Mouse (Mus musculus) lung, embryonic 14.5 days (tissue): ENCODE results near the gene Rpl21. TPM values are rescaled to one million over a fixed set of nuclear protein-coding genes. Genes with fewer than 3 reads are reported as not detected.

Experiments used
- ATAC-seq: fragments of 200-750 bp; cut with Nextera tagmentation; 2 replicates; pipeline ENCODE4 v1.8.0; 2017; ENCODE audit warnings: mild to moderate bottlenecking, moderate TSS enrichment, moderate library complexity; ENCODE audit not compliant: insufficient read depth
- DNase-seq: peaks from one replicate; pipeline ENCODE4 v3.0.0-alpha.2; 2015
- H3K27ac ChIP-seq: fragments of 300-500 bp; sonication (generic); 2 replicates; pipeline ENCODE4 v1.5.1; 2014; ENCODE audit warnings: low read depth, mild to moderate bottlenecking, moderate library complexity
- H3K27me3 ChIP-seq: fragments of 300-500 bp; sonication (generic); 2 replicates; pipeline ENCODE4 v1.6.1; 2014; ENCODE audit warnings: low read length, control low read depth; ENCODE audit not compliant: insufficient read depth
- H3K36me3 ChIP-seq: fragments of 300-500 bp; sonication (generic); 2 replicates; pipeline ENCODE4 v1.6.1; 2014; ENCODE audit warnings: control low read depth; ENCODE audit not compliant: insufficient read depth
- H3K4me1 ChIP-seq: fragments of 300-500 bp; sonication (generic); 2 replicates; pipeline ENCODE4 v1.6.1; 2014; ENCODE audit warnings: antibody characterized with exemption, control low read depth; ENCODE audit not compliant: insufficient read depth
- H3K4me2 ChIP-seq: fragments of 300-500 bp; sonication (generic); 2 replicates; pipeline ENCODE4 v1.6.1; 2014; ENCODE audit warnings: mild to moderate bottlenecking
- H3K4me3 ChIP-seq: fragments of 300-500 bp; sonication (generic); 2 replicates; pipeline ENCODE4 v1.5.1; 2014; ENCODE audit warnings: low read depth, low read length
- H3K9ac ChIP-seq: fragments of 300-500 bp; sonication (generic); 2 replicates; pipeline ENCODE4 v1.6.1; 2014
- H3K9me3 ChIP-seq: fragments of 300-500 bp; sonication (generic); 2 replicates; pipeline ENCODE4 v1.6.1; 2016; ENCODE audit warnings: low read depth, low read length, control low read depth
- CTCF ChIP-seq: IDR thresholded peaks from 2 replicates; pipeline ENCODE4 v1.5.1; 2016; ENCODE audit warnings: antibody characterized with exemption, low read depth
- WGBS: fragments of 180-500 bp; shearing (Covaris S2); extraction: QIAGEN DNeasy Blood & Tissue Kit; methylation state at CpG from one replicate; pipeline ENCODE4 v1.1.7; 2014; 5-methylcytosine and 5-hydroxymethylcytosine counted together
- polyA plus RNA-seq: library from polyadenylated mRNA; unstranded; fragments of >200 nt; fragmentation: Nextera tagmentation; extraction: Ambion mirVana; gene quantifications from 2 replicates; pipeline ENCODE4 v1.2.1, GENCODE M21; 2014

Rpl21 gene
- polyA plus RNA-seq, 1 experiment from 2014 or later, result 678 TPM

- Histone ChIP-seq H3K27me3 (no peaks in the 10 kb centered on the region), H3K36me3 (no peaks in the 10 kb centered on the region), H3K9me3 (no peaks in the 10 kb centered on the region), H3K4me2 (peak overlapping the region; percentile 87), H3K4me1 (peaks cover 15% of the 10 kb centered on the region), H3K9ac (peak overlapping the region; percentile 91), H3K4me3 (peak overlapping the region; percentile 91), H3K27ac (peak overlapping the region; percentile 93)
- no peak for TF ChIP-seq CTCF
- DNase-seq (no peak), ATAC-seq (no peak)
- WGBS, result 2% methylated on average over 18 of the region's 18 CpGs
Measured at GRCm38 (mm10) chr5:146793630-146794083, 39.0 kb upstream of the Rpl21 start.

GRCm38 (mm10) chr5:146794084-146794852 is 38.4 kb upstream of the Rpl21 start:
- Histone ChIP-seq H3K36me3 (no peaks in the 10 kb centered on the region), H3K4me1 (peaks cover 15% of the 10 kb centered on the region), H3K4me2 (peak overlapping the region; percentile 87), H3K9ac (peak overlapping the region; percentile 91), H3K9me3 (no peaks in the 10 kb centered on the region), H3K4me3 (peak overlapping the region; percentile 91), H3K27ac (peak overlapping the region; percentile 93), H3K27me3 (no peaks in the 10 kb centered on the region)
- peak; percentile 70 for ATAC-seq
- 1% methylated on average over 83 of the region's 83 CpGs for WGBS
- peak; percentile 64 for DNase-seq
- no peak for TF ChIP-seq CTCF

- H3K4me1 ChIP-seq, result peaks cover 13% of the 10 kb centered on the region
- H3K27me3 ChIP-seq, result no peaks in the 10 kb centered on the region
- H3K4me2 ChIP-seq, result peak within 1 kb of the TSS; percentile 87
- peak within 1 kb of the TSS; percentile 91 for H3K4me3 ChIP-seq
- no peaks in the 10 kb centered on the region for H3K9me3 ChIP-seq
- no peaks in the 10 kb centered on the region for H3K36me3 ChIP-seq
- H3K27ac ChIP-seq, result peak within 1 kb of the TSS; percentile 93
- H3K9ac ChIP-seq, result peak within 1 kb of the TSS; percentile 91
- no peak for TF ChIP-seq CTCF
- WGBS, result 1% methylated on average over 44 of the region's 51 CpGs
- peak; percentile 97 for ATAC-seq
- peak; percentile 98 for DNase-seq
Measured at GRCm38 (mm10) chr5:146794853-146795252, 37.8 kb upstream of the Rpl21 start, which contains the start of gene Usp12. Gene Usp12 (minus strand): TSS chr5:146795006.

DNA sequence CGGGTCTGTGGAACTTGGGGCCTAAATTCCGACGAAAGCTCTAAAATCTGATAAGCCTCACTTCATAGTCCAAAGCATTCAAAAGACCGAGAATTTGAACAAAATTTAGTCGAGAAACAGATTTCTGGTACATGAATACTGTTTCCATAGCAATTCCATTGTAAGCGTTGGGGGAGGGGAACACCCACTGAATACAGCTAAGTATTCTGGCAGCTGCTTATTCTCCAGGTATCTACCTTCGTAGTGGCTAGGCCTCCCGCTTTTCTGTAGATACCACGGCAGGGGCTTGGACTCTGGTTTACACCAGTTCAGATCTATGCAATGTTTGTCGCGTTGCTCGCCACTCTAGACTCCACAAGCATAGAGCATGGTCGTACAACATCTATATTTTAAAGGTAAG is 37.0 kb upstream of the Rpl21 start:
- TF ChIP-seq CTCF, result no peak
- no peaks in the 10 kb centered on the region for H3K9me3 ChIP-seq
- DNase-seq (no peak), ATAC-seq (no peak)
- H3K27me3 ChIP-seq, result no peaks in the 10 kb centered on the region
- H3K4me2 ChIP-seq, result no peak overlapping the region
- no peak overlapping the region for H3K27ac ChIP-seq
- H3K36me3 ChIP-seq, result no peaks in the 10 kb centered on the region
- H3K4me1 ChIP-seq, result peaks cover 11% of the 10 kb centered on the region
- no peak overlapping the region for H3K4me3 ChIP-seq
- WGBS, result 78% methylated on average over 13 of the region's 13 CpGs
- H3K9ac ChIP-seq, result no peak overlapping the region

DNA sequence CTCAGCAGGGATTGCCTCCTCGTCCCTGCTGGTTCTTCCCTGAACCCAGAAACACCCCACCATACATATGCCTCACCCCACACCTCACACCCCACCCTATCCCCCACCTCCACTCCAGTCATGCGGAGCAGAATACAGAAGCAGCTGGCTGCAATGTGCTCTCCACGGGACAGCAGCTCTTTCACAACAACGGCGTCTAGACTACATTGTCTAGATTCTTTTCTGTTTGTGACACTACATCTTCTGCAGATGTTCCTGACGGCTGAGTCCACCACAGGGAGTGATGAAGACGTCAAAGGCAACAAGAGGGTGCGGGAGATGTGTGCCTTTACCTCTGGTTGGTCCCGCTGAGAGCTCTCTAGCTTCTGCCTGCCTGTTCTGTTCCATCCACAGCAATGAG is 34.7 kb upstream of the Rpl21 start:
- TF ChIP-seq CTCF, result no peak
- no peak for ATAC-seq
- no peak for DNase-seq

GRCm38 (mm10) chr5:146806004-146806430 is 26.7 kb upstream of the Rpl21 start:
- Histone ChIP-seq H3K36me3 (no peaks in the 10 kb centered on the region), H3K27me3 (no peaks in the 10 kb centered on the region), H3K4me1 (no peaks in the 10 kb centered on the region), H3K9ac (no peak overlapping the region), H3K4me3 (no peak overlapping the region), H3K4me2 (no peak overlapping the region), H3K27ac (no peak overlapping the region), H3K9me3 (no peaks in the 10 kb centered on the region; the same call in 1 of the 2 replicates)
- ATAC-seq (no peak), DNase-seq (no peak)
- 59% methylated on average over 8 of the region's 8 CpGs for WGBS
- TF ChIP-seq CTCF, result no peak

More for the DNA sequence above, 34.7 kb upstream of the Rpl21 start:
- Histone ChIP-seq H3K4me1 (peaks cover 4% of the 10 kb centered on the region; the same call in 1 of the 2 replicates), H3K9ac (no peak overlapping the region), H3K4me2 (no peak overlapping the region), H3K4me3 (no peak overlapping the region), H3K9me3 (no peaks in the 10 kb centered on the region; the same call in 1 of the 2 replicates), H3K27me3 (no peaks in the 10 kb centered on the region), H3K36me3 (no peaks in the 10 kb centered on the region), H3K27ac (no peak overlapping the region)
- WGBS, result 37% methylated on average over 9 of the region's 9 CpGs

DNA sequence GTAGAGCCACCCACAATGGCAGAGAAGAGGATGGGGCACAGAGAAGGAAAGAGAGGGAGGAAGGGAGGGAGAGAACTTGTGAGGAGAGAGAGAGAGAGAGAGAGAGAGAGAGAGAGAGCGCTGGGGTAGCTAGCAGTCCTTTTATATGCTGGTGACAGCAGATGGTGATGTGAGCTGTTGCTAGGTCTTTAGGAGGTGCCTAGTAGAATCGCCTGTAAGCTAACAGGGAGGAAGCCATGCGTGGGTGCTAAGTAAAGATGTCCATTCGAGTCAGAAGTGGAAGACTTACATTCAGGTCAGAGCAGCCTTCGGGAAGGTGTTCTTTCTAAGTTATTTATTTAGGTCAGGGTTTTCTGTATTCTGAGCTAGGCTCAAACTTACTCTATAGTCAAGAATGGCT is 22.7 kb upstream of the Rpl21 start:
- H3K4me2 ChIP-seq, result no peak overlapping the region
- no peak overlapping the region for H3K4me3 ChIP-seq
- DNase-seq (no peak), ATAC-seq (no peak)
- no peaks in the 10 kb centered on the region for H3K9me3 ChIP-seq
- TF ChIP-seq CTCF, result no peak
- 65% methylated on average over 5 of the region's 5 CpGs for WGBS
- no peak overlapping the region for H3K9ac ChIP-seq
- no peaks in the 10 kb centered on the region for H3K27me3 ChIP-seq
- H3K36me3 ChIP-seq, result no peaks in the 10 kb centered on the region
- H3K4me1 ChIP-seq, result no peaks in the 10 kb centered on the region
- no peak overlapping the region for H3K27ac ChIP-seq
